Mouse (Mus musculus) embryonic facial prominence, embryonic 15.5 days (tissue): ENCODE data around the gene Gm3696. TPM values are rescaled to one million over a fixed set of nuclear protein-coding genes. Genes with fewer than 3 reads are reported as not detected.
"Not testable (repeated sequence)": the region's sequence is repeated elsewhere in the genome, so short reads cannot be mapped to it uniquely, and the experiment has no call there.

Source experiments
- ATAC-seq: fragments of 200-750 bp; cut with Nextera tagmentation; 2 replicates; pipeline ENCODE4 v1.8.0; 2017; ENCODE audit warnings: low read depth, moderate TSS enrichment; ENCODE audit not compliant: insufficient number of reproducible peaks, low FRiP score, low TSS enrichment
- H3K27ac ChIP-seq: fragments of 300-500 bp; sonication (generic); replicated peaks from 2 replicates; pipeline ENCODE4 v1.5.1; 2015; ENCODE audit warnings: mild to moderate bottlenecking, inconsistent platforms
- H3K27me3 ChIP-seq: fragments of 300-500 bp; sonication (generic); 2 replicates; pipeline ENCODE4 v1.6.1; 2015; ENCODE audit warnings: inconsistent platforms
- H3K36me3 ChIP-seq: fragments of 300-500 bp; sonication (generic); 2 replicates; pipeline ENCODE4 v1.6.1; 2015; ENCODE audit warnings: mild to moderate bottlenecking, inconsistent platforms
- H3K4me1 ChIP-seq: fragments of 300-500 bp; sonication (generic); 2 replicates; pipeline ENCODE4 v1.6.1; 2015; ENCODE audit warnings: inconsistent platforms
- H3K4me2 ChIP-seq: fragments of 300-500 bp; sonication (generic); replicated peaks from 2 replicates; pipeline ENCODE4 v1.6.1; 2015; ENCODE audit warnings: mild to moderate bottlenecking, inconsistent platforms
- H3K4me3 ChIP-seq: fragments of 300-500 bp; sonication (generic); replicated peaks from 2 replicates; pipeline ENCODE4 v1.5.1; 2015; ENCODE audit warnings: mild to moderate bottlenecking, inconsistent platforms
- H3K9ac ChIP-seq: fragments of 300-500 bp; sonication (generic); 2 replicates; pipeline ENCODE4 v1.6.1; 2015; ENCODE audit warnings: inconsistent platforms
- H3K9me3 ChIP-seq: fragments of 300-500 bp; sonication (generic); replicated peaks from 2 replicates; pipeline ENCODE4 v1.6.1; 2016; ENCODE audit warnings: inconsistent platforms
- WGBS: fragments of 180-500 bp; shearing (Covaris S2); methylation state at CpG from one replicate; pipeline ENCODE4 v1.1.7; 2015; 5-methylcytosine and 5-hydroxymethylcytosine counted together
- polyA plus RNA-seq: library from polyadenylated mRNA; unstranded; fragments of >200 nt; fragmentation: Nextera tagmentation; extraction: Ambion mirVana; gene quantifications from 2 replicates; pipeline ENCODE4 v1.2.1, GENCODE M21; 2015

Gm3696 gene
- 0.52 and 1.1 TPM in 2 replicates for polyA plus RNA-seq

GRCm38 (mm10) chr14:7100521-7100920 is at the start of gene Gm3696:
Gm3696 (minus strand) TSS chr14:7100621.
- not testable (repeated sequence) for H3K27ac ChIP-seq, H3K4me3 ChIP-seq, H3K27me3 ChIP-seq, H3K4me1 ChIP-seq, H3K4me2 ChIP-seq, H3K36me3 ChIP-seq, ATAC-seq, H3K9me3 ChIP-seq, H3K9ac ChIP-seq
- 72% methylated on average over 1 of the region's 3 CpGs for WGBS

DNA sequence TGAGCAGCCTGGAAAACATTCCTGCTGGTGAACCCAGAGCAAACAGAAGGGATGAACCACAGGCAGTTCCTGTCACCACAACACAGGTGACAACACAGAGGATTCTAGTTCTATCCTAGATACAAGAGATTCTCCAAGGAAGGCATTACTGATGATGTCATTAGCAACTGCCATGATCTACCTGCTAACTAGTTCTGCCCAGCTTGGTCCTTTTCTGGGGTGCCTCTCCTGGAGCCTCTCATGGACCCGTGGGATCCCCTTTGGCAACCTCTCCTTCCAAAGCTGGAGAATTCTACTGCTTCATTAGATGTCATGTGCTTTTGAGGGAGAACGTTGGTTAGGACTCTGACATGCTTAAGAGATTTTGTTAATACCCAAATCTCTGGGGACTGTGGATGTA is 24.9 kb upstream of the Gm3696 start, which contains the start of gene Gm6676:
Gene Gm6676 (minus strand): TSS at position 101 of the 400 bp plus-strand sequence.
- H3K9ac ChIP-seq, H3K27me3 ChIP-seq, H3K9me3 ChIP-seq, H3K4me1 ChIP-seq, H3K4me2 ChIP-seq, ATAC-seq, H3K36me3 ChIP-seq, H3K4me3 ChIP-seq, H3K27ac ChIP-seq: not testable (repeated sequence)
- no CpG with 5 or more reads among the region's 2 CpGs for WGBS

DNA sequence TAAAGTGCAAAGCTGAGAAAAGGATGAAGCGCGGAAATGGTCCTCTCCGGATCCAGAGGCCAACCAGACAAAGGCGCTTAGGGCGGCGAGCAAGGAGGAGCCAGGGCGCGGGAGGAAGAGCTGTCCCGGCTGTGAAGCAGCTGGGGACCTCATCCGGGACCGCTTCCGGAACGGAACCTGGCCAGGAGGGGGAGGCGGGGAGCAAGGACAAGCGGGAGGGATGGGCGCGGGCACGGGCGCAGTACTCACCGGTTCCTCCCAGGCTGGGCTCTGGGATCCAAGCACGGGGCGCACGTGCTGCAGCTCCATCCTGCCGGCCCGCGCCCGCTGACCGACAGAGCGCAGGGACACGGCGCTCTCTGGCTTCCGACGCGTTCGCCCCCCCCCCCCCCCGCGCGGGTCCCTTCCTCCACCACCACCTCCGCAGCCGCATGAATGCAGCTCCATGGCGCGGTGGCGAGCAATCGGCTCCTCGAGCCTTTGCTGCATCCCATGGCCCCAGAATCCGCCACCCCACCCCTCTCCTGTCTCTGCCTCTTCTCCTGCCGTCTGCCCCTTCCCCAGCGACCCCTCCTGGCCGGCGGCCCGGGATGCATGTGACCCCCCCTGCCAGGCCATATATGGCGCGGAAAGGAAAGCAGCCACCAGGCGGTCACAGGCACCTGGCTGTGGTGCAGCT is 4.8 kb upstream of the Gm3696 start:
- H3K36me3 ChIP-seq, H3K9me3 ChIP-seq, H3K27me3 ChIP-seq, ATAC-seq, H3K9ac ChIP-seq, H3K4me1 ChIP-seq: not testable (repeated sequence)
- peak overlapping the region; percentile 47 for H3K4me3 ChIP-seq
- H3K27ac ChIP-seq, result 0 out of 2 replicates have a peak overlapping the region, but pooled peaks have one; percentile 34
- peak overlapping the region; percentile 63 for H3K4me2 ChIP-seq
- WGBS, result 0% methylated on average over 9 of the region's 54 CpGs

GRCm38 (mm10) chr14:7044870-7045269 is 55.6 kb downstream of the Gm3696 start, which contains the start of gene Gm3685:
Gm3685 (minus strand) TSS chr14:7044970.
- not testable (repeated sequence) for H3K27ac ChIP-seq, H3K27me3 ChIP-seq, H3K4me2 ChIP-seq, H3K9ac ChIP-seq, H3K36me3 ChIP-seq, ATAC-seq, H3K4me3 ChIP-seq, H3K9me3 ChIP-seq, H3K4me1 ChIP-seq
- no CpG with 5 or more reads among the region's 2 CpGs for WGBS

Other genes starting within 250 kb of the Gm3696 start
- gene Gm3667, start 210.7 kb downstream of the Gm3696 start, polyA plus RNA-seq, result 0.12 and 0.51 TPM in 2 replicates
- gene Gm6356, start 126.8 kb downstream of the Gm3696 start, polyA plus RNA-seq, result not detected in 2 replicates
- gene Gm10406, start 73.2 kb downstream of the Gm3696 start, polyA plus RNA-seq, result 0.56 and 0.59 TPM in 2 replicates
- gene Gm3685, start 55.7 kb downstream of the Gm3696 start, polyA plus RNA-seq, result not detected in 2 replicates
- not detected in 2 replicates for gene Gm6676, start 24.8 kb upstream of the Gm3696 start, polyA plus RNA-seq
- gene Gm3512, start 73.9 kb upstream of the Gm3696 start, polyA plus RNA-seq, result 3.0 and 3.7 TPM in 2 replicates
- gene Gm16434, start 93.9 kb upstream of the Gm3696 start, polyA plus RNA-seq, result not detected in 2 replicates
- gene Gm3727, start 164.1 kb upstream of the Gm3696 start, polyA plus RNA-seq, result not detected in 2 replicates
- 0.35 and 0.46 TPM in 2 replicates for gene Gm3739, start 214.4 kb upstream of the Gm3696 start, polyA plus RNA-seq
- gene Gm5797, start 231.8 kb upstream of the Gm3696 start, polyA plus RNA-seq, result not detected in 2 replicates